Mouse (Mus musculus) testis, adult 2 months (tissue): Measurements from ENCODE around the gene Efna2. TPM values are rescaled to one million over a fixed set of nuclear protein-coding genes. Genes with fewer than 3 reads are reported as not detected.

Source experiments
- H3K27ac ChIP-seq: fragments of 200-500 bp; 2 replicates; pipeline ENCODE4 v1.5.1; 2012; ENCODE audit warnings: low read depth, low read length; ENCODE audit not compliant: control insufficient read depth, insufficient read depth
- H3K27me3 ChIP-seq: fragments of 200-500 bp; 2 replicates; pipeline ENCODE4 v1.6.1; 2012; ENCODE audit warnings: mild to moderate bottlenecking, low read length, moderate library complexity; ENCODE audit not compliant: control insufficient read depth, insufficient read depth
- H3K36me3 ChIP-seq: fragments of 200-500 bp; 2 replicates; pipeline ENCODE4 v1.6.1; 2012; ENCODE audit warnings: mild to moderate bottlenecking, low read length; ENCODE audit not compliant: control insufficient read depth, insufficient read depth
- H3K4me1 ChIP-seq: fragments of 200-500 bp; 2 replicates; pipeline ENCODE4 v1.6.1; 2012; ENCODE audit warnings: low read length; ENCODE audit not compliant: control insufficient read depth, insufficient read depth
- H3K4me3 ChIP-seq: fragments of 200-500 bp; 2 replicates; pipeline ENCODE4 v1.5.1; 2012; ENCODE audit warnings: low read depth, mild to moderate bottlenecking, low read length, moderate library complexity, mixed read lengths; ENCODE audit not compliant: control insufficient read depth
- CTCF ChIP-seq: fragments of 200-500 bp; IDR thresholded peaks from 2 replicates; pipeline ENCODE4 v1.5.1; 2012; ENCODE audit warnings: low read depth, mild to moderate bottlenecking, inconsistent platforms, low read length, moderate library complexity; ENCODE audit not compliant: control insufficient read depth, insufficient read depth, insufficient replicate concordance
- POLR2A ChIP-seq: fragments of 200-500 bp; IDR thresholded peaks from 2 replicates; pipeline ENCODE4 v1.6.1; 2012; ENCODE audit warnings: low read depth, mild to moderate bottlenecking, inconsistent platforms, low read length, moderate library complexity; ENCODE audit not compliant: control insufficient read depth
- polyA plus RNA-seq: library from polyadenylated mRNA; depleted of rRNA; stranded (reverse); fragments of >200 nt; gene quantifications from 2 replicates; pipeline ENCODE4 v1.2.3, GENCODE M21; 2012

Gene Efna2
- polyA plus RNA-seq, 1 experiment, result 1.4 TPM

GRCm38 (mm10) chr10:80157141-80157929, 21.9 kb upstream of the Efna2 start:
- Histone ChIP-seq H3K27ac (no peak overlapping the region), H3K4me1 (peaks cover 38% of the 10 kb centered on the region), H3K36me3 (no peaks in the 10 kb centered on the region), H3K4me3 (no peak overlapping the region), H3K27me3 (no peaks in the 10 kb centered on the region)
- TF ChIP-seq CTCF (no peak), POLR2A (no peak)

GRCm38 (mm10) chr10:80158307-80158986, 20.8 kb upstream of the Efna2 start:
- Histone ChIP-seq H3K36me3 (no peaks in the 10 kb centered on the region), H3K4me1 (peaks cover 36% of the 10 kb centered on the region), H3K27ac (peak overlapping the region; percentile 88), H3K4me3 (peak overlapping the region; percentile 14), H3K27me3 (no peaks in the 10 kb centered on the region)
- TF ChIP-seq CTCF (no peak), POLR2A (peak; percentile 43; the same call in 1 of the 2 replicates)

- H3K4me3 ChIP-seq, result peak overlapping the region; percentile 88
- peak overlapping the region; percentile 88 for H3K27ac ChIP-seq
- TF ChIP-seq POLR2A (no peak), CTCF (no peak)
- H3K27me3 ChIP-seq, result no peaks in the 10 kb centered on the region
- H3K4me1 ChIP-seq, result peaks cover 36% of the 10 kb centered on the region
- no peaks in the 10 kb centered on the region for H3K36me3 ChIP-seq
Observed at GRCm38 (mm10) chr10:80159021-80159560, 20.2 kb upstream of the Efna2 start.

GRCm38 (mm10) chr10:80159561-80160454, 19.5 kb upstream of the Efna2 start:
- Histone ChIP-seq H3K4me3 (peak overlapping the region; percentile 88), H3K27me3 (no peaks in the 10 kb centered on the region), H3K4me1 (peaks cover 40% of the 10 kb centered on the region), H3K36me3 (no peaks in the 10 kb centered on the region), H3K27ac (peak overlapping the region; percentile 88)
- TF ChIP-seq POLR2A (peak; percentile 21; the same call in 1 of the 2 replicates), CTCF (no peak)

GRCm38 (mm10) chr10:80160455-80161371, 18.6 kb upstream of the Efna2 start:
- 0 out of 2 replicates have a peak, but pooled peaks have one; percentile 33 for TF ChIP-seq POLR2A
- no peak for TF ChIP-seq CTCF
- H3K36me3 ChIP-seq, result no peaks in the 10 kb centered on the region
- peak overlapping the region; percentile 23 for H3K4me3 ChIP-seq
- H3K27me3 ChIP-seq, result no peaks in the 10 kb centered on the region
- peak overlapping the region; percentile 88 for H3K27ac ChIP-seq
- H3K4me1 ChIP-seq, result peaks cover 43% of the 10 kb centered on the region
